Mouse (Mus musculus) megakaryocyte progenitor cell, adult 5-6 weeks (primary cell): ENCODE measurements around the gene Lrfn2. TPM values are rescaled to one million over a fixed set of nuclear protein-coding genes. Genes with fewer than 3 reads are reported as not detected.

Experiments used
- ATAC-seq: replicated peaks from 2 replicates; pipeline ENCODE4 v1.8.0; 2016; ENCODE audit warnings: mild to moderate bottlenecking, moderate TSS enrichment, inconsistent platforms; ENCODE audit not compliant: poor library complexity
- total RNA-seq, 2 experiments: library from RNA; stranded (forward) in 1 of 2; stranded (reverse) in 1 of 2; fragments of 157-497, 149-512 nt in 1 of 2; fragments of 200-1000 nt in 1 of 2; gene quantifications; 2 replicates each; pipeline versions ENCODE4 v1.2.3 to v1.2.4; 2015 to 2017

Gene Lrfn2
- total RNA-seq, 2 experiments from 2014 or later: not detected

GRCm38 (mm10) chr17:49111911-49112310 is 179.7 kb downstream of the Lrfn2 start:
- ATAC-seq: no peak

- no peak for ATAC-seq
Measured at GRCm38 (mm10) chr17:49113336-49113735, 181.2 kb downstream of the Lrfn2 start.

GRCm38 (mm10) chr17:49124166-49124565 is 192.0 kb downstream of the Lrfn2 start:
- no peak for ATAC-seq

- ATAC-seq: no peak
Measured at GRCm38 (mm10) chr17:49124642-49125041, 192.5 kb downstream of the Lrfn2 start.
